Mouse (Mus musculus) brain, embryonic 14.5 days (tissue): ENCODE data around the gene Vpreb1.

Experiments used
- CTCF ChIP-seq: fragments of 200-500 bp; IDR thresholded peaks from 2 replicates; pipeline ENCODE4 v1.5.1; 2012; ENCODE audit warnings: inconsistent platforms, mild to moderate bottlenecking, moderate library complexity, borderline replicate concordance; ENCODE audit not compliant: insufficient read depth, insufficient read length; ENCODE audit errors: extremely low read depth
- POLR2A ChIP-seq: fragments of 200-500 bp; IDR thresholded peaks from 2 replicates; pipeline ENCODE4 v1.6.1; 2012; ENCODE audit warnings: mild to moderate bottlenecking, inconsistent platforms, borderline replicate concordance; ENCODE audit not compliant: poor library complexity, insufficient read depth, insufficient read length, severe bottlenecking; ENCODE audit errors: extremely low read depth

DNA sequence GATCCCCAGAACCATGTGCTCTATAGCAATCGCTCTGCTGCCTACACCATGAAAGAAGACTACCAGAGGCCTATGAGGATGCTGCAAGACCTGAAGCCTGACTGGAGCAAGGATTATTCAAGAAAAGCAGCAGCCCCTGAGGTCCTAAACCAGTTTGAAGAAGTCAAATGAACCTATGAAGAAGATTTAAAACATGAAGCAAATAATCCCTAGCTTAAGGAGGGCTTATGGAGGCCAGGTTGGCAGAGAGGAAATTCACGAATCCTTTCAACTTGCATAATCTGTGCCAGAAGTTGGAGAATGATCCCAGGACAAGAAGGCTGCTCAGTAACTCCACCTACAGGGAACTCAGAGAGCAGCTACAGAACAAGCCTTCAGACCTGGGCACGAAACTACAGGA, 18.2 kb downstream of the Vpreb1 start:
- TF ChIP-seq POLR2A: no peak
- no peak for TF ChIP-seq CTCF
